Mouse (Mus musculus): ENCODE results near the gene Kcne2.

DNA sequence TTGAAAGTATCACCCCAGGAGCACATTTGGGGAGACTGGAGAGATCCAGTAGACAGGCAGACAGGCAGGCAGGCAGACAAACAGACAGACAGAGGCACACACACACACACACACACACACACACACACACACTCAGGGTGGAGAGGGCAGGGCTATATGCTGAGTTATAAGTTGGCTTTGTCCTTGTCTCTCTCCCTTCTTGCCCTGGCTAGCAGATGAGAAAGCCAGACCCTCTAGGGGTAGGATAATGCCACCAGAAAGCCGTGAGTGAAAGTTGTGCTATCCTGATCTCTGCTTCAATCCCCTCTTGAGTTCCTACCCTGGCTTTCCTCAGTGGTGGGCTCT, 32.8 kb downstream of the Kcne2 start:
- TF ChIP-seq CTCF (IDR thresholded peaks at IDR 0.05; ENCODE audit: low read depth, low read length), result no peak
- no peak for TF ChIP-seq POLR2A (IDR thresholded peaks at IDR 0.05; ENCODE audit: insufficient read depth, low read length)
